Mouse (Mus musculus): ENCODE measurements around the gene Ccdc115. TPM values are rescaled to one million over a fixed set of nuclear protein-coding genes. Genes with fewer than 3 reads are reported as not detected.

Ccdc115 gene
- polyA plus RNA-seq, 1 experiment from 2014 or later: 37.1 TPM

DNA sequence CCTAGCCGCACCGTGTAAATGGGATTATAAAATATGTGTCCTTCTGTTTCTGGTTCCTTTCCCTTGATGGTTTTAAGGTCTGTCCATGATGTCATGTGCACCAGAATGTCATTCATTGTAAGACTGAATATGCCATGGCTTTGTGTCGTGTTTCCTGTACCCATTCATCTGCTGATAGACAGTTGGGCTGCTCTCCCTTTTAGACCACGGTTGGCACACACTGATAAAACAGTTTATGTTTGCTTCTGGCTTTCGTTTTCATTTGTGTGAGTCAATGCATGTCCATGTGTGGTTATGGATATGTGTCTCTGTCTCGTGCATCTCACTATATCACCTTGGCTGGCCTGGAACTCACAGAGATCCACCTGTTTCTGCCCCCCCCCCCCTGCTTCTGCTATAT, 26.0 kb upstream of the Ccdc115 start:
- 60% methylated on average over 6 of the region's 6 CpGs for WGBS
- H3K4me3 ChIP-seq (ENCODE audit: low read depth, low read length): no peak overlapping the region
- DNase-seq (ENCODE audit: low spot score) (no peak), ATAC-seq (ENCODE audit: low FRiP score, low TSS enrichment) (no peak)
- no peak overlapping the region for H3K27ac ChIP-seq (replicated peaks)
- H3K27me3 ChIP-seq (ENCODE audit: control insufficient read depth, insufficient read depth, low read length): no peaks in the 10 kb centered on the region
- TF ChIP-seq EP300 (optimal IDR thresholded peaks at IDR 0.05) (no peak), CTCF (IDR thresholded peaks at IDR 0.05; ENCODE audit: low read depth) (no peak)
- no peaks in the 10 kb centered on the region for H3K4me1 ChIP-seq (replicated peaks; ENCODE audit: control insufficient read depth, insufficient read depth)
- no peak overlapping the region for H3K9ac ChIP-seq (ENCODE audit: low read length)
- H3K36me3 ChIP-seq (ENCODE audit: control insufficient read depth, insufficient read depth, low read length): no peaks in the 10 kb centered on the region
- H3K9me3 ChIP-seq (ENCODE audit: control insufficient read depth, low read length): no peaks in the 10 kb centered on the region
- H3K4me2 ChIP-seq (replicated peaks; ENCODE audit: low read depth): no peak overlapping the region

DNA sequence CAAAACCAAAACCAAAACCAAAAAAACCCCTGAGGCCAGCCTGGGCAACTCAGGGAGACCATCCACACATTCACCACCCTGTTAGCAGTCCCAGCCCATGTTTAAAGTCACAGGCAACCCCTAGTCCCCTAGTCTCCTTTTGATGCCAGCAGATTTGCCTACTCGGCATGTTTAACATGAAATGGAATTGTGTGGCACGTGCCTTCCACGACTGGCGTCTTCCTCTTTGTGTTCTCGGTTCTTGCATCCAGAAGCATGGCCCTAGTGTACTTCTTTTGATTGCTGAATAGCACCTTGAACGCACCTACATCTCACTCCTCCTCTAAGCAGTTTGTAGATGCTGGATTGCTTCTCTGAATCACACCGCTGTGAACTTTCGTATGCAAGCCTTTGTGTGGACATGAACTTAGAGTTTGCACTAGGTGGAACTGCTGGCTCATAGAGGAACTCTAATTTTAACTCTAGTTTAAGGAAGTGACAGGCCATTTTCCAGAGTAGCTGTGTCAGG, 24.9 kb upstream of the Ccdc115 start:
- no peak overlapping the region for H3K27ac ChIP-seq (replicated peaks)
- WGBS: 80% methylated on average over 8 of the region's 8 CpGs
- ATAC-seq (ENCODE audit: low FRiP score, low TSS enrichment) (no peak), DNase-seq (ENCODE audit: low spot score) (no peak)
- no peaks in the 10 kb centered on the region for H3K27me3 ChIP-seq (ENCODE audit: control insufficient read depth, insufficient read depth, low read length)
- H3K4me1 ChIP-seq (replicated peaks; ENCODE audit: control insufficient read depth, insufficient read depth): no peaks in the 10 kb centered on the region; the same call in 1 of the 2 replicates
- no peaks in the 10 kb centered on the region for H3K9me3 ChIP-seq (ENCODE audit: control insufficient read depth, low read length)
- TF ChIP-seq CTCF (IDR thresholded peaks at IDR 0.05; ENCODE audit: low read depth) (no peak), EP300 (optimal IDR thresholded peaks at IDR 0.05) (no peak)
- H3K4me3 ChIP-seq (ENCODE audit: low read depth, low read length): no peak overlapping the region
- H3K9ac ChIP-seq (ENCODE audit: low read length): no peak overlapping the region
- H3K4me2 ChIP-seq (replicated peaks; ENCODE audit: low read depth): no peak overlapping the region
- H3K36me3 ChIP-seq (ENCODE audit: control insufficient read depth, insufficient read depth, low read length): no peaks in the 10 kb centered on the region

GRCm38 (mm10) chr1:34462766-34463165, 23.3 kb upstream of the Ccdc115 start:
- TF ChIP-seq EP300 (optimal IDR thresholded peaks at IDR 0.05) (no peak), CTCF (IDR thresholded peaks at IDR 0.05; ENCODE audit: low read depth) (peak; percentile 75)
- Histone ChIP-seq H3K4me2 (replicated peaks; ENCODE audit: low read depth) (no peak overlapping the region), H3K9me3 (ENCODE audit: control insufficient read depth, low read length) (no peaks in the 10 kb centered on the region), H3K4me1 (replicated peaks; ENCODE audit: control insufficient read depth, insufficient read depth) (no peaks in the 10 kb centered on the region; the same call in 1 of the 2 replicates), H3K4me3 (ENCODE audit: low read depth, low read length) (no peak overlapping the region), H3K27me3 (ENCODE audit: control insufficient read depth, insufficient read depth, low read length) (no peaks in the 10 kb centered on the region), H3K27ac (replicated peaks) (no peak overlapping the region), H3K36me3 (ENCODE audit: control insufficient read depth, insufficient read depth, low read length) (no peaks in the 10 kb centered on the region), H3K9ac (ENCODE audit: low read length) (no peak overlapping the region)
- DNase-seq (ENCODE audit: low spot score): peak; percentile 83
- ATAC-seq (ENCODE audit: low FRiP score, low TSS enrichment): peak; percentile 25; the same call in 1 of the 2 replicates
- 20% methylated on average over 7 of the region's 7 CpGs for WGBS

GRCm38 (mm10) chr1:34460061-34460441, 20.6 kb upstream of the Ccdc115 start:
- TF ChIP-seq EP300 (optimal IDR thresholded peaks at IDR 0.05) (no peak), CTCF (IDR thresholded peaks at IDR 0.05; ENCODE audit: low read depth) (no peak)
- no peaks in the 10 kb centered on the region for H3K27me3 ChIP-seq (ENCODE audit: control insufficient read depth, insufficient read depth, low read length)
- ATAC-seq (ENCODE audit: low FRiP score, low TSS enrichment) (peak; percentile 69), DNase-seq (ENCODE audit: low spot score) (peak; percentile 70)
- no peaks in the 10 kb centered on the region for H3K36me3 ChIP-seq (ENCODE audit: control insufficient read depth, insufficient read depth, low read length)
- H3K4me2 ChIP-seq (replicated peaks; ENCODE audit: low read depth): peak overlapping the region; percentile 86
- 2% methylated on average over 15 of the region's 15 CpGs for WGBS
- H3K4me1 ChIP-seq (replicated peaks; ENCODE audit: control insufficient read depth, insufficient read depth): no peaks in the 10 kb centered on the region; the same call in 1 of the 2 replicates
- peak overlapping the region; percentile 56 for H3K9ac ChIP-seq (ENCODE audit: low read length)
- peak overlapping the region; percentile 52 for H3K4me3 ChIP-seq (ENCODE audit: low read depth, low read length)
- H3K9me3 ChIP-seq (ENCODE audit: control insufficient read depth, low read length): no peaks in the 10 kb centered on the region
- peak overlapping the region; percentile 67; the same call in 1 of the 2 replicates for H3K27ac ChIP-seq (replicated peaks)

DNA sequence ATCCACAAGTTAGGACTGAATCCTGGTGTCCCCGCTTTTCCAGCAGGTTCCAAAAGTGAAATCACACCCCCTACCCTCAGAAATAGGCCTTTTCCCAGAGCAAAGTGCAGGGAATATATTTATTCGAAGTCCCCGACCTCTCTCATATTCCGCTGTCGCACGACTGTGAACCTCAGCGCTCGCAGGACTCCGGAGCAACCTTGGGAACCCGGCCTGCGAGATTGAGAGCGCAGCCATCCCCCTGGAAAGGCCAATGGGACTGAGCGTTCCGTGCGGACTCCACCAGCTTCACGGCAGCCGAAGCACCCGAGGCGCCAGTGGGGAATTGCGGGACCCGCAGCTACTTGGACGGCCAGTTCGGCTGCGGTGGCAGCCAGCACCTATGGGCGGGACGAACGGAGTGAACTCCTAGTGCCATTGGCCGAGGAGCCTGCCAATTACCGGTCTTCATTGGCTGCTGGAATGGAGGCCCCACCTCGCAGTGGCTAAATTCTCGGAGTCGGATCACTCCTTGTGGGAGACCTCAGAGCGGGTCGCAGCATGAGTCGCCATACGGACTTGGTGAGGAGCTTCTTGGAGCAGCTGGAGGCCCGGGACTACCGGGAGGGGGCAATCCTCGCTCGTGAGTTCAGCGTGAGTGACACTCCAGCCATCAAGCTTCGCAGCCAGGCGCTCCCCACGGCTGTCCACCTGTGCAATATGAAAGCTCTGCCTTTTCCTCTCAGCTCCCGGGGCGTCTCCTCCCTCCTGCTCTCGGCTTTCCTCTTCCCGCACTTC, 20.0 kb upstream of the Ccdc115 start, which contains the start of gene Ptpn18:
Gene Ptpn18 (plus strand): TSS at position 479 of the 777 bp plus-strand sequence.
- no peaks in the 10 kb centered on the region for H3K36me3 ChIP-seq (ENCODE audit: control insufficient read depth, insufficient read depth, low read length)
- ATAC-seq (ENCODE audit: low FRiP score, low TSS enrichment) (peak; percentile 94), DNase-seq (ENCODE audit: low spot score) (peak; percentile 94)
- peak within 1 kb of the TSS; percentile 52 for H3K4me3 ChIP-seq (ENCODE audit: low read depth, low read length)
- peak within 1 kb of the TSS; percentile 86 for H3K4me2 ChIP-seq (replicated peaks; ENCODE audit: low read depth)
- peak within 1 kb of the TSS; percentile 67; the same call in 1 of the 2 replicates for H3K27ac ChIP-seq (replicated peaks)
- no peaks in the 10 kb centered on the region; the same call in 1 of the 2 replicates for H3K4me1 ChIP-seq (replicated peaks; ENCODE audit: control insufficient read depth, insufficient read depth)
- peak within 1 kb of the TSS; percentile 56 for H3K9ac ChIP-seq (ENCODE audit: low read length)
- H3K9me3 ChIP-seq (ENCODE audit: control insufficient read depth, low read length): no peaks in the 10 kb centered on the region
- no peaks in the 10 kb centered on the region for H3K27me3 ChIP-seq (ENCODE audit: control insufficient read depth, insufficient read depth, low read length)
- WGBS: 1% methylated on average over 48 of the region's 48 CpGs
- TF ChIP-seq EP300 (optimal IDR thresholded peaks at IDR 0.05): no peak
- 0 out of 2 replicates have a peak, but pooled peaks have one; percentile 35 for TF ChIP-seq CTCF (IDR thresholded peaks at IDR 0.05; ENCODE audit: low read depth)

- Histone ChIP-seq H3K36me3 (ENCODE audit: control insufficient read depth, insufficient read depth, low read length) (no peaks in the 10 kb centered on the region), H3K27me3 (ENCODE audit: control insufficient read depth, insufficient read depth, low read length) (no peaks in the 10 kb centered on the region), H3K27ac (replicated peaks) (no peak overlapping the region), H3K9ac (ENCODE audit: low read length) (no peak overlapping the region), H3K4me3 (ENCODE audit: low read depth, low read length) (no peak overlapping the region), H3K4me2 (replicated peaks; ENCODE audit: low read depth) (no peak overlapping the region), H3K9me3 (ENCODE audit: control insufficient read depth, low read length) (no peaks in the 10 kb centered on the region), H3K4me1 (replicated peaks; ENCODE audit: control insufficient read depth, insufficient read depth) (no peaks in the 10 kb centered on the region; the same call in 1 of the 2 replicates)
- WGBS: 37% methylated on average over 8 of the region's 8 CpGs
- ATAC-seq (ENCODE audit: low FRiP score, low TSS enrichment): no peak
- DNase-seq (ENCODE audit: low spot score): no peak
- no peak for TF ChIP-seq CTCF (IDR thresholded peaks at IDR 0.05; ENCODE audit: low read depth)
- no peak for TF ChIP-seq EP300 (optimal IDR thresholded peaks at IDR 0.05)
Observed at GRCm38 (mm10) chr1:34458431-34458830, 19.0 kb upstream of the Ccdc115 start.

Measured in stomach, postnatal 0 days (tissue).